Mouse (Mus musculus) layer of hippocampus, adult 9-11 months (tissue): ENCODE results near the gene Cad.

Source experiments
- DNase-seq: peaks from one replicate; pipeline ENCODE4 v3.0.0; 2022

Cad gene

DNA sequence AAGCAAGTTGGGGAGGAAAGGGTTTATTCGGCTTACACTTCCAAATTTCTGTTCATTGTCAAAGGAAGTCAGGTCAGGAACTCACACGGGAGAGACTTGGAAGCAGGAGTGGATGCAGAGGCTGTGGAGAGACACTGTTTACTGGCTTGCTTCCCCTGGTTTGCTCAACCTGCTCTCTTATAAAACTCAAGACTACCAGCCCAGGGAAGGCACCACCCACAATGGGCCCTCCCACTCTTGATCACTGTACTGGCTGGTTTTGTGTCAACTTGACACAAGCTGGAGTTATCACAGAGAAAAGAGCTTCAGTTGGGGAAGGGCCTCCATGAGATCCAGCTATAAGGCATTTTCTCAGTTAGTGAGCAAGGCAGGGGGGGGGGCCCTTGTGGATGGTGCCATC lies 16.5 kb downstream of the Cad start:
- DNase-seq = no peak

DNA sequence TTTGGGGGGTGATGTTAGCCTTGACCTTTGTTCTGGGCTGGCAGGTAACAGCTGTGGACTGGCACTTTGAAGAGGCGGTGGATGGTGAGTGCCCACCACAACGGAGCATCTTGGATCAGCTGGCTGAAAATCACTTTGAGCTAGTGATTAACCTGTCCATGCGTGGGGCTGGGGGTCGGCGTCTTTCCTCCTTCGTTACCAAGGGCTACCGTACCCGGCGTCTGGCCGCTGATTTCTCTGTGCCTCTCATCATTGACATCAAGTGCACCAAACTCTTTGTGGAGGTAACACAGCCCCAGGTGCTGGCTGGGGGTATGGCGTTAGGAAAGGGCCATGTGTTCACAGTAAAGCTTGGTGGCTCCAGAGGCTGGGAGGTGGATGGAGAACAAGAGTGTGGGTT lies 17.2 kb downstream of the Cad start:
- DNase-seq = no peak

DNA sequence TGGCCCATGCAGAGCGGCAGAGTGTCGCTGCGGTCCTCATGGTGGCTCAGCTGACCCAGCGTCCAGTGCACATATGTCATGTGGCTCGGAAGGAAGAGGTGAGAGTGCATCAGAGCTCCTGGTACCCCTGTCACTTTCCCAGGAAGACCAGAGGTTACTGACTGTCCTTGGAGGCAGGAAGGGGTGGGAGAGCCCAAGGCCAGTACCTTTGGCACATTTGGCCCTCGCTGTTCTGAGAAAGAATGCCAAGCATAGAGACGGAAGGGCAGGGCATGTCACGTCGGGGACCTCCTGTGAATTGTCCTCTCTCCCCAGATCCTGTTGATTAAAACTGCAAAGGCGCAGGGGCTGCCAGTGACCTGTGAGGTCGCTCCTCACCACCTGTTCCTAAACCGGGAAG lies 18.6 kb downstream of the Cad start:
- no peak for DNase-seq

DNA sequence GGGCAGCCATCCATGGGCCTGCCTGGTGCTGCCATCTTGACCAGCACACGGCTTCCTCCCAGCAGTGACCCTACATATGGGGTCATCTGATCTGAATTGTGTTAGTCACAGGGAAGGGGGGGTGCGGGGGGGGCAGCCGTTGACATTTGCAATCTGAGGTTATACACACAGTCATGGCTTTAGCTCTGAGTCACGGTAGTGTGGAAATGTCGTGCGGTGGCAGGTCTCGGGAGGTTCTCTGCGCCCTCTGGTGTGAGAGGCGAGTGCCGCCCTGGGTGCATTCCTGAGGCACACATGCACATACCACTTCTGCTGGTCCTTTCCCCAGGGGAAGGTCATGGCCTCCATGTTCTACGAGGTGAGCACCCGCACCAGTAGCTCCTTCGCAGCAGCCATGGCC lies 21.8 kb downstream of the Cad start:
- no peak for DNase-seq

DNA sequence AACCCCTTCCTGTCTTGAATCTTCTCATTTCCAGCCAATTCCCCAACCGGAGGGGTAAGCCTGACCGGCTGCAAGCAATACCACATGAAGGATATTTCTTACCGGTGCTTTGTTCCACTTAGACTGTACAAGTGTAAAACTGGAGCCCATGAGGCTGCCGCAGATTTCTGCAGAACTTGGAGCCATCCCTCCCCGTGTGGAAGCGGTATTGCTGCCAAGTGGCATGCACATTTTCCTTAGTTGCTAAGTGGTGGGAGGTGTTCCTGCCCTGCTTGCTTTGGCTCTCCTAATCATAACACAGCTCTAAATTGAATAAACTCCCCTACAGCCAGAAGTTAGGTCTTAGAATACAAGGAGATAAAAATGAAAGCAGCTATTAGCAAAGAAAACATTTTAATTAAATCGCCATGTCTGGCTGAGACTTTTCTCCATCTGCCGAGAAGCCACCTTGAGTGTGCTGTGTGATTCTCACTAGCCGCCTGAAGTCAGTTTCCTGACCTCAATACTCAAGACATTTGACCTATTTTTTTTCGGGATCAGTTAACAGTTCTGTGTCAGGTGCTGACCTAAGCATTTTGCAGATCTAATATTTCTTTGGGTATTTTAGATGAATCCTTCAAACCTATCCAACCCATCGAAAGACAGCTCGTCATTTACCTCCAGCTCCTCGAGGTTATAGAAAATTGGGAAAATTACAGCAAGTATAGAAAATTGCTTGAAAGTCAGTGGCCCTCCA lies 25.6 kb downstream of the Cad start:
- DNase-seq = peak; percentile 74

DNA sequence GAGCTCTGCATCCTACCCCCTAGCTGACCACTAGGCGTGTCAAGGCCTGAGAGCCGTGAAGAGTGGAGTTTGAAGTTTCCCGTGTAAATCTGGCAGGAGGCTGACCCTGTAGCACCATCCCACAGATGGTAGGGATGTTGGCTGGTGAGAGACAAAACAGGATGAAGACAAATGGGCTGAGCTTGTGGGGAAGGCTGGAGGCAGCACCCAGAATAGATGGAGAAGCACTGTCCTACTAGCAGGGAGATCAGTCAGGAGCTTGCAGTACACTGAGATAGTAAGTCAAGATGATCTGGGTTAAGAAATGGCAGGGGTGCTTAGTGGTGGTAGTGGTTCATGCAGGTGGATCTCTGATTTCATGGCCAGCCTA lies 26.2 kb downstream of the Cad start:
- no peak for DNase-seq

DNA sequence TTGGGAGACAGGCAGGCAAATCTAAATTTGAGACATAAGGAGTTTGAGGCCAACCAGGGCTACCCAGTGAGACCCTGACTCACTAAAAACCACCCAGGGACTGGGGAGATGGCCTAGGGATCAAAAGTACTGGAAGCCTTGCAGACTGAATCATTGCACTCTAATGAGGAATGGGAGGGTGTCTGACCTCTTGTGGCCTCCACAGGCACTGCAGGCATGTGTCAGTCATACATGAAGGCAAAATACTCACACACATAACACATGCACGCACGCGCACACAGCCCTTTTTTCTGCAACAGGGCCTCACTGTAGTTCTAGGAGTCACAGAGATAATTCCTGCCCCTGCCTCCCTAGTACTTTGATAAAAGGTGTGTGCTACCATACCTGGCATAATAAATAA lies 26.8 kb downstream of the Cad start:
- no peak for DNase-seq

DNA sequence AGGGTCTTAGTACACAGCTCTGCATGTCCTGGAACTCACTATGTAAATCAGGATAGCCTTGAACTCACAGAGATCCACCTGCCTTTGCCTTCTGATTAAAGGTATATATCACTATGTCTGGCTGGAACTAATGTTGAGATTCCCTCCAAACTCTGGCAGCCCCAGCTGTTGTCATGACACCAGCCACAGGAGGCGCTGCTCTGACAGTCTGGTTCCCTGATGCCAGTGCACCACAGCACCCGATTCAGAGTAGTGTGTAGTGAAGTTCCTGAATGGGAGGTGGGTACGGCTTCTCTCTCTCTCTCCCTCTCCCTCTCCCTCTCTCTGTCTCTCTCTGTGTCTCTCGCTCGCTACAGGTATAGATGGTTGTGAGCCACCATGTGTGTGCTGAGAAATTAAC lies 27.8 kb downstream of the Cad start:
- peak; percentile 48 for DNase-seq

DNA sequence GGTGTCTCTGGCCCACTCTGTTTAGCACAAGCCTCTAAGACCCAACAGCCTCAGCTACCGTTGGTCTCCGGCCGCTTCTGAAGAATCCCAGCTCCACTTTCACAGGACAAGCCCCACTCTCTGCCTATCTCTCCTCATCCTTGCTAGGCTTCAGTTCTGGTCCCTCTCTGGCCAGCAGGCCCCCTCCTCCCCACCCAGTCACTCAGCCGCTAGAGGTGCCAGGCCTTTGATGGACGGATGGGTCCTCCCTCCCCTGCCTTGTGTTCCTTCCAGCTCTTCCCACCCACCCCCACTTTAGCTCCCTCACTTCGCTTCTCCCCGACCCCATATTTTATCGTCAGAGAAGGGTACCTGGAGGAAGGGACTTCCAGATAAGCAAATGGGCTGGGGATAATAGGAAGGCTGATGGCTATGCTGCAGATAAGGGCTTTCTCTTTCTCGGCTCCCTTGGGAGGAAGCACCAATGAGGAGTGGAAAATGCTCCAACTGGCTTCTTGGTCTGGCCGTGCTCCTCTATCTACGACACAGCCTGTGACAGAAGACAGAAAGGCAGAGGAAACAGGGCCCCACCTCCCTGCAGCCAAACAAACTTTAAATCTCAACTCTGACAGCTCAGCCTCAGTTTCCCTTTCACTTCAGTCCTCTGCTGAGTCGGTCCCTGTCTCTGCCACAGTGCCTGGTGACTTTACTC lies 28.5 kb downstream of the Cad start:
- DNase-seq = no peak

DNA sequence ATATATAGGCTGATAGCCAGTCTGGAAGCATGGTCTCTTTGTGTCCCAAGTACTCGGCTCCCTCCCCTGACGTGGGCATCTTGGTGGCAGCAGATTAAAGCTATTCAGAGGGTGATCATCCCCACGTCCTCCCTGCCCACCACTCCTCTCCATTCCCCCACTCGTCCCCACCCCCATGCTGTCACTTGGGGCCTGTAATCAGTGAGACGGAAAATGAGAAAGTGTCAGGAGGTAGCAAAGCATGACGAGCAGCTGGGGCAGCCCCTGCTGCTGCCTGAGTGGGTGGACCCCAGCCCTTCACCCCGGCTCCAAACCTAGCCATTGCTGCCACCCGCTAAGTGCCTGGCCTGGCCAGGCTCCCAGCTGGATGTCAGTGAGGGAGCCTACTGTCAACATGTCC lies 29.4 kb downstream of the Cad start:
- DNase-seq = no peak

DNA sequence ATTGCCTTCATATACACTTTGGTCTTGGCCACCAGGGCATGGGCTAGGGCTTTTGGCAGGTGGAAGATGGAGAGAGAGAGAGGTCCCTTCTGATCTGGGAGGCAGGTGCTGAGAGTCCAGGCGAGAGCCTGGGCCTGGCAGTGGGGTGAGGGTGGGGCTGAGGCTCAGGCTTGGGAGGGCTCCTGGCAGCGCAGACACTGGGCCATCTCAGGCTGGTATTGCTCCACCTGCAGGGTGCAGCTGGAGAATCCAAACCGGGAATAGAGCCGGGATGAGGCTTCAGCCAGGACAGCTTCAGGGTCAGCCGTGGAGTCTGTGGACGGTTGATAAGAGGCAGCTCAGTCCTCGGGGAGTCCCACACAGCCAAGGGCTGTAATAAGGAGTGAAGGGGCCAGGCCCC lies 32.0 kb downstream of the Cad start:
- no peak for DNase-seq

DNA sequence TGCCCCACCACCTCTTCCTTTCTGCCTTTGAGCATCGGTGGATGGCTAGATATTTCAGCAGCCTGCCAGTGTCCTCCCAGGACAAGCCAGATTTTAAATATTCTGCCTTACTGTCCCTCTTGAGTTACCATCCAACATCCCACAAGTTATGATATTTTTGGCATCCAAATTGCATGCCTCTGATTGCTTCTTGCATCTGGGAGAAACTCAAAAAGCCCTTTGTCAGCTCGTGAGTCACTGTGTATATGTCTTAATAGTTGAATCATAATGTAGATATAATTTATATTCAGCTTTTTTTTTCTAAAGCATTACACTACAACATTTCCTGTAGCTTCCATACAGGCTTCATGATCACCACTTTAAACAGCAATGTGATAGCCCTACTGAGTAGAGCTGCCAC lies 32.6 kb downstream of the Cad start:
- no peak for DNase-seq

DNA sequence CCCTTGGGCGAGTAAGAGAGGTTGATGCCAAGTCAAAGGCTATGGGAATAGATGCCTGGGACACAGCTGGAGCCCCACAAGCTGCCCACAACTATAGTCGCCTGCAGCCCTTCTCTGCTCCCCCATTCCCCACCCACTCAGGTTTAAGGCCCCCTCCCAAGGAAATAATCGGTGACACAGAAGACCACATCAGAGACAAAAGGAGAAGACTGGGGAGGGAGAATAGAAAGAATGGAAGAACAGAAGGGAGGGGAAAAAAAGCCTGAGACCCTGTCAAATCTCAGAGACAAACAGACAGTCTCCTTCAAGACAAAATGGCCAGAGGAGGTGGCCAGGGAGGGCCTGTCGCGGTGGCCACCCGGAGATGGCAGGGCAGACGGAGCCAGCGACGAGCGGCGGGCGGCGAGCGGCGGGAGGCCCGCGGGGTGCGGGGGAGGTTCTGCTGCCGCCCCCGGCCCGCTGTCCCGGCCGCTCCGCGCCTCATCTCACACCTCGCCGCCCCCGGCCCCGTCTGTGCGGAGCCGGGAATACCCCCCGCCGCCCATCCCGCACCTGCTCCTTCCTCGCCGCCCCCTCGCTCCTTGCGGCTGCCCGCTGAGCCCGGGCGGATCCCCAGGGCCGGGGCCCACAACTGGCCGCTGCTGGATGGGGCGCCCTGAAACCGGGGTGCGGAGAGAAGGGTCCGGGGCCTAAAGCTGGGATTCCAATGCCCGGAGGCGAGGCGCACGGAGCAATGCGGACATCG lies 37.8 kb downstream of the Cad start:
- DNase-seq = peak; percentile 57

DNA sequence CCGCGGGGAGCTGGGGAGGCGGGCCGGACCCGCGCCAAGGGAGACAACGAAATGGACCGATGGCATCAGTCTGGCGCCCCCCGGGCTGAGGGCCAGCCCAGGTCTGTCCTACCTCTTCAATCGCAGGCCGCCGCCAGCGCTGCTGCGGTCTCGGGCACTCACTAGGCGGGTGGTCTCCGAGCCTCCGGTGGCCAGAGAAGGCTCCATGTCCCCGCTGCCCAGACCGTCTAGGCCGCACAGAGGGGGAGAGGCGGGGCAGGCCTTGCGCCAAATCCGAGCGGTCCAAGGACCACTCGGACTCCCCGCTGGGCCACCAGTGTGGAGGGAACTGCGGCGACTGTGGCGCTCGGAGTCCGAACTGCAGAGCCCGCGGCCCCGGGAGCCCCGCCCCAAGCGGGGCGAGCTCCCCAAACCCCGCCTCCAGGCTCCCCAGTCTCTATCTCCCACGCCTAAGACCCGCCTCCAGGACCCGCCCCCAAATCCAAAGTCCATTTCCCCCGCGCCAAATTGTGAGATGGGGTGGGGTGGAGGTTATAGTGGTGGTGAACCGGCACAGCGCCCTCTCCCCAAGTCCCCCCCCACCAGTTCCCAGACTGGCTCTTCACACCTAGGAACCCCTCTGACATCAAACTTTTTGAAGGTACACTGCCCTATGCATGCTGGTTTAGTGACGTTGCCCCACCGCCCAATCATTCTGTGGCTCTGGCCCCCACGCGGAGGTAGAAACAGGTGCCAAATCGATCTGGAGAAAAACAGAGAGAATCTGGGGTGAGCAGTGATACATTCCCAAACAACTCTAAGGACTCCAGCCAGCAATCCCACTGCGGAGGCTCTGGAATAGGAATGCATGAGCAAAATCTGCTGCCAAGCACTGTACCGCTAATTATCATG lies 38.8 kb downstream of the Cad start:
- DNase-seq = peak; percentile 72

DNA sequence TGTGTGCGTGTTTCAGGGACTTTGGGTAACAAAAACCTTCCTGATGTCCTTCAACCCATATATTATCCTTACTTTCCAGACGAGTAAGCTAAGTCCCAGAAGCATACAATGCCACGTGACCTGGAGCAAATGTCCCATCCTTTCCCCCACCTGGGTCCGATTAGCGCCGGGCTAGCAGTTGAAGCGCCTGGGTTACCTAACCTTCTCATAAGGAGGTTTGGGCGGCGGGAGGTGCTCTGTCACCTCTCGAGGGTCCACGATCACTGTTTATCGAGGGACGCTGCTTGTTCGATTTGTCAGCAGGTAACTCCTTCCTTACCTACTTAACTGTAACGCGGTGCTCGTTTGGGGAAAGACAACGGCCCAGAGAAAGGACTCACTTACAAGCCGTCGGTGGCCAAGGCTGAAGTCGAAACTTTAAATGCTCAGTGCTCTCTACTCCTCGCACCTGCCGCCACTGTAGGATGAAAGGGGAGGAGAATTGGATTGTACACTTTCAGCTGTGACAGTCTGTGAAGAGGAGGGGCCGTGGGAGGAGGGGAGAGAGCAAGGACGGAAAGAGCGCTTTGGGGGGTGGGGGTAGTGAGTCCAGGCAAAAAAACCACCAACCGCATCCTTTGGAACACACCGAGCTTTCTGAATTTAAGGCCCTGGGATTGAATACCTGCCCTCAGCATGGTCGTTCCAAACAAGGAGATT lies 39.7 kb downstream of the Cad start:
- no peak for DNase-seq

DNA sequence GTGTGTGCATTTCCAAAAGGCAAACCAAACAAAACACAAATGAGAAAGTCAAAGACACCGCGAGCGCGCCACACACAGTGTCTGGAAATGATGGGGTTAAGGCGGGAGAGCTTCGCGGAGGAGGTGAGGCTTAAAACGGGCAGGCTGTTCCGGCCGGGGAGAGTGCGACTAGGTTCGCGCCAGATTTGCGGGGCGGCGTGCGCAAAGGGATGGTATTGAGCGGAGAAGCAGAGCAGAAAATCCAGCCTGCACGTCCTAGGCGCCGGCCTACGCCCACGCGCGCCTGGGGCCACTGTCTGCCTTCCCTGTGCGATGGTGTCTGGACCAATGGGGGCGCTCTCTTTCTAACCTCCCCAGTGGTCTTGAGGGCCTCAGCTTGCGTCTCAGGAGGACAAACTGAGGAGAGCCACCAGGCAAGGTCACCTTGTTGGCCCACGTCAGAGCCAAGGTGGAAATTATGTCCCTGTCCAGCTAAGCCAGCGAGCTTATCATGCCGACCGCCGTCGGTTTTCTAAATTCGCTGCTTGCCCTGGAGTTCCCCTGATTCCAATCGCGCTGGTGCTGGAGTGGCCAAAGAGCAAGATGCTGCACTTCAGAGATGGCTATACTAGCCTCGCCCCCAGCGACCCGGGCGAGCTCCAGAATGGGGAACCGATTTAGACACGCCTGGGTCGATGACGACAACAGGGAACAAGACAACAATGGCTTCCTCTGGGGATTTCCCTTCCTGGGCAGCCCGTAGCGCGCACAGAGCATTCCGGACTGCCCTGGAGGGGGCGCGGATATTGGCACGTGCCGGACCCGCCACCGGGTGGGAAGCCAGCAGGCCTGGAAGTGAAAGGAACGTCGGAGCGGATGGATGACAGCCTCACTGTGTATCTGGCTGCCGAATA lies 40.5 kb downstream of the Cad start:
- peak; percentile 48 for DNase-seq

DNA sequence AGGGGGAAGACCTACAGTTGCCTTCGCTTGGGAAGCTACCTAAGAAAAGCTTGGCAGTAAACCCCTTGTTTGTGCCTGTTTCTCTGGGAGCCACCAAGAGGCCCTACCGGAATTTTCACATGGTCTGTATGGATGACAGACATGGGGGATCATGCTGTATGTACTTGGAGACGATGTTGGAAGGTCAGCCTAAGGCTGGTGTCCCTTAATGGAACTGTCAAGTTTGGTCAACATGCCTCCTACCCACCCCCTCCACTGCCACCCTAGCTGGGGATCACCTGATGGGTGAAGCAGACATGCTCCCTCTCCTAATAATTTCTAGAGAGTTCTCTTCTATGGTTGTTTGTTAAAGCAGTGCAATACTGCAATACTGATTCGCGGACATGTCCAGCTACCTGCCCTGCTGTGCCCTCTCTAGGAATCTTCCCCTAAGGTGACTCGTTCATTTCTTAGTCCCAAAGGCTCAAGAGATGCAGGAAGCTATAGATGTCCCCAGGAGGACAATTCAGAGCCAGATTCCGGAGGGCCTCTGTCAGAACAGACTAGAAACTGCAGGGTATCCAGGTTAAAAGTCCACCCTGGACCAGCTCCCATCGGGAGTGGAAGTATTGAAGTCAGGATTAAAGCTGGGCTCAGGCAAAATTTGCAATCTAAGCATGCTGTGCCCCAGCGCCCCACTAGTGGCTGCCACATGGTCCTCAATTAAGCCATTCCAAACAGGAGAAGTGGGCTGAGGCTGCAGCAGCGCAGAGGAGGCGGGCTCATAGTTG lies 41.3 kb downstream of the Cad start:
- DNase-seq = no peak

DNA sequence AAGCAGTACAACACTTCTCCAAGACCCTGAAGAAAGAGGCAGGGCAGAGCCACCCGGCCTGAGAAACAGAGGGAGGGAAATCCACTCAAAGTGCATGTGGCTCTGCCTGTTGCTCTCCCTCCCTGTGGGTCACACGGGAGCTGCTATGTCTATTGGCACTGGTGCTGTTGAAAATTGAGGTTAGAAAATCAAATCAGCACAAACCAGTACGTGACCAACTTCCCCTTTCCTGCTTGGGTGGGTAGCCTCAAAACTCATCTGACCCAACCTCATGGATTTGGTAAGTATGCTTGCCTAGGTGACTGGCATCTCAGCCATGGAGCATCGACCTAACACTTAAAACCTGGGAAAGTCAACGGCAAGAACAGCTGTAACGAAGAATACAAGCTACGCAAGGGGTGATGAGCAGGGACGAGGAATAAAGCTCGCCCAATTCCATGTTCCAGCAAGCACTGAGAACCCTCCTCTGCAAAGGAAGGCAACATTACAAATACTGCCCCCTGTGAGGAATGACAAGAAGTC lies 51.3 kb downstream of the Cad start, which contains the start of gene Dnajc5g:
Gene Dnajc5g, plus strand, starts transcription at position 472 of the 522 bp plus-strand sequence.
- DNase-seq = no peak

DNA sequence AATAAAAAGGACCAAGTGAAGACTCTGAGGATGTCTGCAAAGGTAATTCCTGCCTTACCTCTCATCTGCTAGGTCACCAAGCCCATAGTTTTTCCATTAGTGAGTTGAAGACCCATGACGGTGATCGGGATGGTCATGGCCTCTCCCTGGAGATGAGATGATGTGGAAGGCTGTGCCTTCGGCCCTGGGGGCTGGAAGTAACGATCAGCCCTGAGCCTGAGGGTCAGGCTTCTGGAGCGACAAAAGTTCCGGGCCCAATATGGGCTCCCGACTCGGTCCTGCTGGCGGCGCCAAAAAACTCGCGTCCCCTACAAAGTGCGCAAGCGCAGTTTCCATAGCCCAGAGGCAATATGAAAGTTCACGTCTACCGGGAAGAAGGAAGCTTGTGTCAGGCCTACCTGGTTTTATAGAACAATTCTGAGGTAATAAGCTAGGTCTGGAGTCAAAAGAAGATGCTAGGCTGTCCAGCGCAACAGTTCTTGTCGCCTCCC lies 53.5 kb downstream of the Cad start, which contains the start of gene Slc30a3:
Gene Slc30a3, minus strand, starts transcription at position 238 of the 491 bp plus-strand sequence.
- no peak for DNase-seq

DNA sequence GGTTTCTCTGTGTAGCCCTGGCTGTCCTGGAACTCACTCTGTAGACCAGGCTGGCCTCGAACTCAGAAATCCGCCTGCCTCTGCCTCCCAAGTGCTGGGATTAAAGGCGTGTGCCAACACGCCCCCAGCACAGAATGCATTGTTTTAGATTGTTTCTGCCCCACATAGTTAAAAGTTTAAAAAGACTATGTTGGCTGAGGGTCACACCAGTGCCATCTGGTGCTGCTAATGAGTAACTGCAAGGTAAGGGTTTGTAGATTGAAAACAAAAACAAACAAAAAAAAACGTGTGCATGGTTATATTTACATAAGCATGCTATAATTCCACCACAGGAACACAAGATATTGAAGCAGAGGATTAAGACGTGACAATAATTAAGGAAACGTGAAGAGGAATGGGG lies 56.2 kb downstream of the Cad start:
- no peak for DNase-seq
